Comparison of ENCODE assay signal across 21 mouse cellular contexts in genomic region chr19:42948114-42948636, GRCm38 (mm10).
A peak's percentile ranks its signal among the peaks of the same experiment; 100 is the strongest.
DNase-seq lines count a peak whose midpoint lies in the region; ATAC-seq lines count a peak whose summit lies in the region.
"Had no signal": no experiment of that assay in that cellular context is flagged by ENCODE, and none has a peak within 500 bp of the region (broad histone marks: within the 10 kb centered on the region; RNA-seq: fewer than 3 reads in every experiment).

No protein-coding gene starts in this region.

- H3K9me3 ChIP-seq in kidney, embryonic 15.5 days (replicated peaks) = peaks cover 3% of the 10 kb centered on the region; the same call in 1 of the 2 replicates
- peaks cover 3% of the 10 kb centered on the region; the same call in 1 of the 2 replicates for H3K9me3 ChIP-seq in embryonic facial prominence, embryonic 12.5 days
- peaks cover 7% of the 10 kb centered on the region; the same call in 1 of the 2 replicates for H3K9me3 ChIP-seq in limb, embryonic 13.5 days
- H3K9me3 ChIP-seq: intestine, embryonic 15.5 days had no signal

- H3K4me3 ChIP-seq in kidney, embryonic 15.5 days (replicated peaks) = no peak overlapping the region
- no peak overlapping the region for H3K4me3 ChIP-seq in embryonic facial prominence, embryonic 12.5 days
- H3K4me3 ChIP-seq in limb, embryonic 13.5 days = no peak overlapping the region
- H3K4me3 ChIP-seq: forebrain, embryonic 15.5 days; hindbrain, embryonic 12.5 days; intestine, embryonic 15.5 days; megakaryocyte, embryonic 14.5 days; midbrain, embryonic 15.5 days; myocyte had no signal

- 4% methylated on average over 3 of the region's 3 CpGs for WGBS in kidney, embryonic 15.5 days
- WGBS in embryonic facial prominence, embryonic 12.5 days = 15% methylated on average over 3 of the region's 3 CpGs
- WGBS in limb, embryonic 13.5 days = 5% methylated on average over 3 of the region's 3 CpGs

- H3K4me1 ChIP-seq in kidney, embryonic 15.5 days = peaks cover 10% of the 10 kb centered on the region
- peaks cover 7% of the 10 kb centered on the region; the same call in 1 of the 2 replicates for H3K4me1 ChIP-seq in embryonic facial prominence, embryonic 12.5 days
- peaks cover 20% of the 10 kb centered on the region for H3K4me1 ChIP-seq in limb, embryonic 13.5 days
- H3K4me1 ChIP-seq: forebrain, embryonic 15.5 days; hindbrain, embryonic 12.5 days; intestine, embryonic 15.5 days; megakaryocyte, embryonic 14.5 days; midbrain, embryonic 15.5 days had no signal

- no peak overlapping the region for H3K9ac ChIP-seq in kidney, embryonic 15.5 days
- H3K9ac ChIP-seq in embryonic facial prominence, embryonic 12.5 days = no peak overlapping the region
- H3K9ac ChIP-seq in limb, embryonic 13.5 days = no peak overlapping the region
- H3K9ac ChIP-seq: forebrain, embryonic 15.5 days; hindbrain, embryonic 12.5 days; intestine, embryonic 15.5 days; midbrain, embryonic 15.5 days had no signal

- H3K36me3 ChIP-seq in kidney, embryonic 15.5 days = no peaks in the 10 kb centered on the region
- H3K36me3 ChIP-seq in embryonic facial prominence, embryonic 12.5 days = no peaks in the 10 kb centered on the region
- no peaks in the 10 kb centered on the region for H3K36me3 ChIP-seq in limb, embryonic 13.5 days
- H3K36me3 ChIP-seq: forebrain, embryonic 15.5 days; G1E; hindbrain, embryonic 12.5 days; intestine, embryonic 15.5 days; midbrain, embryonic 15.5 days had no signal

- peak; percentile 85 for ATAC-seq in kidney, embryonic 15.5 days (replicated peaks; ENCODE audit: low FRiP score)
- no peak for ATAC-seq in embryonic facial prominence, embryonic 12.5 days (ENCODE audit: insufficient number of reproducible peaks, insufficient read depth, low FRiP score, low TSS enrichment)
- peak; percentile 85 for ATAC-seq in limb, embryonic 13.5 days (ENCODE audit: low FRiP score, low read depth)
- no peak for ATAC-seq in megakaryocyte, adult 5-6 weeks (ENCODE audit: poor library complexity, severe bottlenecking)
- ATAC-seq: activated CD4-positive, CD25-positive, alpha-beta regulatory T cell, adult 4 months; forebrain, embryonic 15.5 days; intestine, embryonic 15.5 days; midbrain, embryonic 15.5 days had no signal

- no peaks in the 10 kb centered on the region for H3K27me3 ChIP-seq in kidney, embryonic 15.5 days
- no peaks in the 10 kb centered on the region for H3K27me3 ChIP-seq in embryonic facial prominence, embryonic 12.5 days
- no peaks in the 10 kb centered on the region for H3K27me3 ChIP-seq in limb, embryonic 13.5 days
- H3K27me3 ChIP-seq: forebrain, embryonic 15.5 days; hindbrain, embryonic 12.5 days; intestine, embryonic 15.5 days; midbrain, embryonic 15.5 days had no signal

- H3K4me2 ChIP-seq in kidney, embryonic 15.5 days = no peak overlapping the region
- H3K4me2 ChIP-seq in embryonic facial prominence, embryonic 12.5 days (replicated peaks) = no peak overlapping the region
- no peak overlapping the region for H3K4me2 ChIP-seq in limb, embryonic 13.5 days (replicated peaks)
- H3K4me2 ChIP-seq: forebrain, embryonic 15.5 days; hindbrain, embryonic 12.5 days; intestine, embryonic 15.5 days; midbrain, embryonic 15.5 days had no signal

- DNase-seq in kidney, adult 8-10 months = no peak
- DNase-seq in embryo, embryonic 10.5 days (ENCODE audit: low spot score) = peak; percentile 77
- no peak for DNase-seq in thymus, postnatal 25 days
- DNase-seq: adrenal gland, postnatal 14 days; cerebellum, adult 9-11 months; gastrocnemius, postnatal 36 days; liver; lung, postnatal 14 days; right cerebral cortex, postnatal 4 days had no signal

- no peak overlapping the region; the same call in 1 of the 2 replicates for H3K27ac ChIP-seq in kidney, embryonic 15.5 days
- H3K27ac ChIP-seq in embryonic facial prominence, embryonic 12.5 days = peak overlapping the region; percentile 38
- no peak overlapping the region for H3K27ac ChIP-seq in limb, embryonic 13.5 days
- H3K27ac ChIP-seq: forebrain, embryonic 15.5 days; hindbrain, embryonic 12.5 days; intestine, embryonic 15.5 days; midbrain, embryonic 15.5 days had no signal

Comparison
In these comparisons a context has a peak if more than half of its experiments do, and no peak if none do; other contexts are left out.
1. ATAC-seq: peak in kidney, embryonic 15.5 days (single experiment) and limb, embryonic 13.5 days (single experiment); none in embryonic facial prominence, embryonic 12.5 days (single experiment) and megakaryocyte, adult 5-6 weeks (single experiment).